Mouse (Mus musculus) neutrophil, adult 59 days (primary cell): ENCODE results near the gene Fam171a1. TPM values are rescaled to one million over a fixed set of nuclear protein-coding genes. Genes with fewer than 3 reads are reported as not detected.

ENCODE experiments used
- total RNA-seq, 2 experiments: library from RNA; stranded (reverse); gene quantifications; 1 replicate in 1 of 2; 2 replicates in 1 of 2; pipeline ENCODE4 v1.2.4; 2023

Gene Fam171a1
- total RNA-seq, result under 1 TPM; 0.49 to 0.73 TPM

DNA sequence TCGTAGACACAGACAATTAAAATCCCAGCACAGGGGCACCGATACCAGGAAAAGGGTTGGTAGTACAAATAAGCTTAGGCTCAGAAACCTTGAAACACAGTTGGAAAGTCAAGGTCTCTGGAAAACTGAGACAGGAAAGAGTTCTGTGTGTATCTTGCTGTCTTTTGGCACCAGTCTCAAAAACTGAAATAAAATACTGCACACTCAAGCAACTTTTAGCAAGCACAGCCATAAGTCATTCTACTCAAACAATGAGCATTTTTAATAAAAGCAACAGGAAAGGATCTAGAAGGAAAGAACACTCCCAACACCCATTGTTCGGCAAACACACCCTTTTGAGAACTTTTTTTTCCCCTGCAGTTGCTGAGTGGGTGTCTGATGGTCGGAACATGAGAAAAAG lies at the start of gene Fam171a1:
TSS of gene Fam171a1 (plus strand) at position 359 of the 400 bp plus-strand sequence.

Other genes starting within 250 kb of the Fam171a1 start
- 1 to 10 TPM; 6.9 to 9.0 TPM for gene Nmt2, start 170.0 kb downstream of the Fam171a1 start, total RNA-seq
- gene Rpp38, start 218.4 kb downstream of the Fam171a1 start, total RNA-seq, result 1 to 10 TPM; 1.1 to 1.5 TPM
- not detected for gene Acbd7, start 221.9 kb downstream of the Fam171a1 start, total RNA-seq